Mouse (Mus musculus) MEL (cell line): ENCODE measurements around the gene Vasn. TPM values are rescaled to one million over a fixed set of nuclear protein-coding genes. Genes with fewer than 3 reads are reported as not detected.

Experiments used
- DNase-seq: peaks from one replicate; pipeline ENCODE4 v3.0.0; 2011; ENCODE audit warnings: low read depth, low spot score
- H3K27ac ChIP-seq: 2 replicates; pipeline ENCODE4 v1.5.1; 2012; ENCODE audit warnings: low read depth, mild to moderate bottlenecking, control low read depth, low read length, moderate library complexity; ENCODE audit not compliant: control insufficient read depth
- H3K27me3 ChIP-seq, 2 experiments: fragments of 150-350 bp in 1 of 2; sonication (generic) in 1 of 2; 2 replicates each; pipeline ENCODE4 v1.6.1; 2012; ENCODE audit warnings: low read length in 2 of 2, mild to moderate bottlenecking in 2 of 2, improper control_type of control experiment in 1 of 2, moderate library complexity in 1 of 2; ENCODE audit not compliant: insufficient read depth in 2 of 2, control insufficient read depth in 1 of 2
- H3K36me3 ChIP-seq, 2 experiments: 2 replicates each; pipeline ENCODE4 v1.6.1; 2012 to 2014; ENCODE audit warnings: low read length in 2 of 2, improper control_type of control experiment in 1 of 2, inconsistent platforms in 1 of 2, mild to moderate bottlenecking in 1 of 2; ENCODE audit not compliant: insufficient read depth in 2 of 2, control insufficient read depth in 1 of 2
- H3K4me1 ChIP-seq, 2 experiments: fragments of 150-350 bp in 1 of 2; sonication (generic) in 1 of 2; 2 replicates each; pipeline ENCODE4 v1.6.1; 2012; ENCODE audit warnings: low read length in 2 of 2, improper control_type of control experiment in 1 of 2, mild to moderate bottlenecking in 1 of 2; ENCODE audit not compliant: insufficient read depth in 2 of 2, control insufficient read depth in 1 of 2
- H3K4me3 ChIP-seq, 2 experiments: fragments of 150-350 bp in 1 of 2; sonication (generic) in 1 of 2; 2 replicates each; pipeline ENCODE4 v1.5.1; 2012; ENCODE audit warnings: low read depth in 2 of 2, low read length in 2 of 2, mild to moderate bottlenecking in 2 of 2, moderate library complexity in 2 of 2, control low read depth in 1 of 2, improper control_type of control experiment in 1 of 2; ENCODE audit not compliant: control insufficient read depth in 1 of 2, insufficient read depth in 1 of 2
- H3K79me2 ChIP-seq: 2 replicates; pipeline ENCODE4 v1.6.1; 2012; ENCODE audit warnings: mild to moderate bottlenecking, low read length, moderate library complexity; ENCODE audit not compliant: control insufficient read depth, poor library complexity, insufficient read depth
- H3K9ac ChIP-seq: 2 replicates; pipeline ENCODE4 v1.6.1; 2012; ENCODE audit warnings: low read depth, mild to moderate bottlenecking, control low read depth, low read length, moderate library complexity; ENCODE audit not compliant: control insufficient read depth, poor library complexity, severe bottlenecking
- H3K9me3 ChIP-seq: fragments of 150-350 bp; sonication (generic); replicated peaks from 2 replicates; pipeline ENCODE4 v1.6.1; 2012; ENCODE audit warnings: mild to moderate bottlenecking, low read length, improper control_type of control experiment, moderate library complexity; ENCODE audit not compliant: insufficient read depth
- CHD1 ChIP-seq: IDR thresholded peaks from 2 replicates; pipeline ENCODE4 v1.6.1; 2012; ENCODE audit warnings: low read depth, mild to moderate bottlenecking, inconsistent platforms, low read length, improper control_type of control experiment
- CTCF ChIP-seq, 3 experiments: IDR thresholded peaks in 2 of 3; conservative IDR thresholded peaks in 1 of 3; 2 replicates each; pipeline ENCODE4 v1.5.1; 2011 to 2012; ENCODE audit warnings: low read length in 3 of 3, low read depth in 2 of 3, mild to moderate bottlenecking in 2 of 3, improper control_type of control experiment in 1 of 3, inconsistent platforms in 1 of 3, mixed read lengths in 1 of 3, moderate library complexity in 1 of 3; ENCODE audit not compliant: control insufficient read depth in 1 of 3, insufficient read depth in 1 of 3, poor library complexity in 1 of 3, severe bottlenecking in 1 of 3
- ETS1 ChIP-seq: IDR thresholded peaks from 2 replicates; pipeline ENCODE4 v1.6.1; 2012; ENCODE audit warnings: low read depth, mild to moderate bottlenecking, inconsistent platforms, low read length, improper control_type of control experiment, moderate library complexity
- GABPA ChIP-seq: IDR thresholded peaks from 2 replicates; pipeline ENCODE4 v1.6.1; 2012; ENCODE audit warnings: low read depth, mild to moderate bottlenecking, inconsistent platforms, low read length, improper control_type of control experiment, moderate library complexity
- HCFC1 ChIP-seq: IDR thresholded peaks from 2 replicates; pipeline ENCODE4 v1.6.1; 2012; ENCODE audit warnings: low read depth, mild to moderate bottlenecking, inconsistent platforms, low read length, improper control_type of control experiment, moderate library complexity
- JUND ChIP-seq: IDR thresholded peaks from 2 replicates; pipeline ENCODE4 v1.6.1; 2011; ENCODE audit warnings: low read depth, mild to moderate bottlenecking, improper control_type of control experiment, low read length
- KAT2A ChIP-seq: conservative IDR thresholded peaks from 2 replicates; pipeline ENCODE4 v1.6.1; 2012; ENCODE audit warnings: low read depth, low read length, improper control_type of control experiment, inconsistent platforms
- MAFK ChIP-seq: IDR thresholded peaks from 2 replicates; pipeline ENCODE4 v1.6.1; 2011; ENCODE audit warnings: low read depth, mild to moderate bottlenecking, low read length, improper control_type of control experiment, borderline replicate concordance
- MAX ChIP-seq: IDR thresholded peaks from 2 replicates; pipeline ENCODE4 v1.6.1; 2011; ENCODE audit warnings: low read length, improper control_type of control experiment
- MAZ ChIP-seq: IDR thresholded peaks from 2 replicates; pipeline ENCODE4 v1.6.1; 2012; ENCODE audit warnings: low read depth, mild to moderate bottlenecking, inconsistent platforms, low read length, improper control_type of control experiment
- MXI1 ChIP-seq: IDR thresholded peaks from 2 replicates; pipeline ENCODE4 v1.6.1; 2011; ENCODE audit warnings: mild to moderate bottlenecking, low read depth, low read length, improper control_type of control experiment
- MYB ChIP-seq: IDR thresholded peaks from 2 replicates; pipeline ENCODE4 v1.6.1; 2011; ENCODE audit warnings: mild to moderate bottlenecking, low read depth, low read length, improper control_type of control experiment
- MYC ChIP-seq: IDR thresholded peaks from 2 replicates; pipeline ENCODE4 v1.6.1; 2011; ENCODE audit warnings: low read depth, mild to moderate bottlenecking, low read length, improper control_type of control experiment, moderate library complexity
- NRF1 ChIP-seq: IDR thresholded peaks from 2 replicates; pipeline ENCODE4 v1.6.1; 2014; ENCODE audit warnings: low read depth, mild to moderate bottlenecking, inconsistent platforms, low read length, improper control_type of control experiment, moderate library complexity; ENCODE audit not compliant: poor library complexity, insufficient read depth, severe bottlenecking
- POLR2AphosphoS5 ChIP-seq: IDR thresholded peaks from 2 replicates; pipeline ENCODE4 v1.6.1; 2012; ENCODE audit warnings: low read depth, borderline replicate concordance, mild to moderate bottlenecking, inconsistent platforms, low read length, moderate library complexity, mixed read lengths
- RCOR1 ChIP-seq: IDR thresholded peaks from 2 replicates; pipeline ENCODE4 v1.6.1; 2012; ENCODE audit warnings: low read depth, mild to moderate bottlenecking, inconsistent platforms, low read length, improper control_type of control experiment
- SIN3A ChIP-seq: IDR thresholded peaks from 2 replicates; pipeline ENCODE4 v1.6.1; 2012; ENCODE audit warnings: low read length, improper control_type of control experiment, inconsistent platforms
- SMC3 ChIP-seq: IDR thresholded peaks from 2 replicates; pipeline ENCODE4 v1.6.1; 2011; ENCODE audit warnings: low read depth, low read length, improper control_type of control experiment
- TAL1 ChIP-seq: IDR thresholded peaks from 2 replicates; pipeline ENCODE4 v1.6.1; 2012; ENCODE audit warnings: mild to moderate bottlenecking, inconsistent platforms, low read length, moderate library complexity, mixed read lengths
- TBP ChIP-seq: IDR thresholded peaks from 2 replicates; pipeline ENCODE4 v1.8.0; 2011; ENCODE audit warnings: low read depth, low read length, improper control_type of control experiment
- TCF12 ChIP-seq: IDR thresholded peaks from 2 replicates; pipeline ENCODE4 v1.6.1; 2014; ENCODE audit warnings: low read depth, mild to moderate bottlenecking, inconsistent platforms, low read length, improper control_type of control experiment, moderate library complexity
- UBTF ChIP-seq: IDR thresholded peaks from 2 replicates; pipeline ENCODE4 v1.6.1; 2012; ENCODE audit warnings: low read depth, mild to moderate bottlenecking, inconsistent platforms, low read length, improper control_type of control experiment, moderate library complexity, borderline replicate concordance; ENCODE audit not compliant: insufficient read depth
- USF1 ChIP-seq: IDR thresholded peaks from 2 replicates; pipeline ENCODE4 v1.6.1; 2014; ENCODE audit warnings: low read depth, mild to moderate bottlenecking, inconsistent platforms, low read length, improper control_type of control experiment, moderate library complexity
- USF2 ChIP-seq, 2 experiments: IDR thresholded peaks; 2 replicates each; pipeline ENCODE4 v1.6.1; 2011 to 2012; ENCODE audit warnings: improper control_type of control experiment in 2 of 2, low read length in 2 of 2, borderline replicate concordance in 1 of 2, inconsistent platforms in 1 of 2, low read depth in 1 of 2, mild to moderate bottlenecking in 1 of 2; ENCODE audit not compliant: insufficient read depth in 1 of 2
- ZC3H11A ChIP-seq: IDR thresholded peaks from 2 replicates; pipeline ENCODE4 v1.6.1; 2012; ENCODE audit warnings: low read depth, mild to moderate bottlenecking, inconsistent platforms, low read length, improper control_type of control experiment
- ZKSCAN1 ChIP-seq: IDR thresholded peaks from 2 replicates; pipeline ENCODE4 v1.6.1; 2012; ENCODE audit warnings: low read depth, mild to moderate bottlenecking, inconsistent platforms, low read length, improper control_type of control experiment, moderate library complexity
- ZNF384 ChIP-seq: IDR thresholded peaks from 2 replicates; pipeline ENCODE4 v1.6.1; 2012; ENCODE audit warnings: low read depth, mild to moderate bottlenecking, inconsistent platforms, low read length, improper control_type of control experiment
- polyA plus RNA-seq, 2 experiments: library from polyadenylated mRNA; stranded (reverse) in 1 of 2; unstranded in 1 of 2; fragments of >175 nt in 1 of 2; fragments of >200 nt in 1 of 2; gene quantifications; 2 replicates each; pipeline versions ENCODE4 v1.2.1 to v1.2.4; 2012; ENCODE audit warnings: low replicate concordance in 2 of 2, low read depth in 1 of 2; ENCODE audit not compliant: insufficient read length in 2 of 2, insufficient read depth in 1 of 2, missing spikeins in 1 of 2
- total RNA-seq: library from RNA; depleted of rRNA; stranded (reverse); fragments of 300-350 nt; gene quantifications from 2 replicates; pipeline ENCODE4 v1.2.3, GENCODE M21; 2012

Gene Vasn
- total and polyA plus RNA-seq, 3 experiments: 0.19 to 3.1 TPM; not detected in 1

DNA sequence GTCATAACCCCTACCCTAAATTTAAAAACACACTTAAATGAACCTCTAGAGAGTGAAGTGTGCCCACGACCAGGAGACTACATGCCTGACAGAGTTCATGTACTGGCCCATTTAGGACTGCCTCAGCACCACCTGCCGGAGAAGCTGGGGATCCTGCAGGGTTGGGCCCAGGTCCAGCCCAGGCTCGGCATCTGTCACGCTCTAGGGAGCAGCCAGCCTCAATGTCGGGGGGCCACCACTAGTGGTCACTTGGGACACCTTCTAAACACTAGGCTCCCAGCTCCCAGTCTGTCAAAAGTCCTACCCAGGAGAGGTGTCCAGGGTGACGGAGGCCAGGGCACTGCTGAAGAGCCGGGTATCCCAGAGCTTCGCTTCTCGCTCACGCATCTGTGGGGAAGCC, 15.0 kb downstream of the Vasn start:
- no peaks in the 10 kb centered on the region for H3K9me3 ChIP-seq
- TF ChIP-seq MAFK (no peak), MXI1 (no peak), SMC3 (no peak), HCFC1 (no peak), TAL1 (no peak), MAX (no peak), SIN3A (no peak), GABPA (no peak), POLR2AphosphoS5 (no peak), USF2 (IDR thresholded peaks at IDR 0.05; ENCODE audit: borderline replicate concordance in 1 of 2, insufficient read depth in 1 of 2, low read depth in 1 of 2, low read length in 2 of 2) (no peak), ZNF384 (no peak), ZKSCAN1 (no peak), TBP (no peak), UBTF (no peak), JUND (no peak)
- no peaks in the 10 kb centered on the region; a peak in 1 of 4 replicates for H3K36me3 ChIP-seq

DNA sequence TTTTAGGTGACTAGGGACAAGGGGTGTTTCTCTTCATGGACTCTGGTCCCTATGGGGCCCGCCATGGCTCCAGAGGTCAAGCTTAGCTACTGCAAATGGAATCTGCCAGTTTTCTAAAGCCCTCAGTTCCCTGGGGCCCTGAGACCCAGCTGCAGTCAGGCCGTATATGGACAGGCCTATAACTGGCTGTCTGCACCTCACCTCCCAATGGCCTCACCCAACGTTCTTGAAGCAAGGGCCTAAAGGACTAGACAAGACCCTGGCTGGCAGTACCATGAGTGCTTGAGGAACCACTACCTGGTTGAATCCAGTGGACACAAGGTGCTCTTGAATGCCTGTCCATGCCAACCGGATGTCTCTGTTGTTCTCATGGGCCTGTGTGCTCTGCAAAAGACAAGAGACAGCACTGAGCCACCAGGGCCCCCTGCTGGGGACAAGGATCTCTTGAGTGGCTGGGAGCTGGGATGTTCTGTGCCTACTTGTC, 15.6 kb downstream of the Vasn start:
- no peak overlapping the region for H3K27ac ChIP-seq
- H3K27me3 ChIP-seq: no peaks in the 10 kb centered on the region
- H3K36me3 ChIP-seq: peaks cover 0 to under 1% of the 10 kb centered on the region in 2 experiments; a peak in 1 of 4 replicates
- TF ChIP-seq POLR2AphosphoS5 (no peak), KAT2A (no peak), NRF1 (no peak), USF1 (no peak), ZKSCAN1 (no peak), CHD1 (no peak), ETS1 (no peak), TCF12 (no peak), ZC3H11A (no peak), MAX (no peak), CTCF (IDR thresholded peaks at IDR 0.05 in 2 of 3, conservative IDR thresholded peaks at IDR 0.05 in 1 of 3; ENCODE audit: control insufficient read depth in 1 of 3, insufficient read depth in 1 of 3, low read depth in 2 of 3, low read length in 3 of 3, poor library complexity in 1 of 3, severe bottlenecking in 1 of 3) (no peak), MYC (no peak), MYB (no peak), TBP (no peak), USF2 (IDR thresholded peaks at IDR 0.05; ENCODE audit: borderline replicate concordance in 1 of 2, insufficient read depth in 1 of 2, low read depth in 1 of 2, low read length in 2 of 2) (no peak), RCOR1 (no peak), ZNF384 (no peak), HCFC1 (no peak), MAZ (no peak)
- H3K9ac ChIP-seq: no peak overlapping the region
- no peaks in the 10 kb centered on the region for H3K4me1 ChIP-seq
- H3K9me3 ChIP-seq: no peaks in the 10 kb centered on the region
- no peaks in the 10 kb centered on the region for H3K79me2 ChIP-seq
- DNase-seq: no peak
- H3K4me3 ChIP-seq: no peak overlapping the region

More for the DNA sequence above, 15.0 kb downstream of the Vasn start:
- Histone ChIP-seq H3K79me2 (no peaks in the 10 kb centered on the region), H3K27ac (no peak overlapping the region), H3K4me1 (no peaks in the 10 kb centered on the region), H3K9ac (no peak overlapping the region), H3K27me3 (no peaks in the 10 kb centered on the region), H3K4me3 (no peak overlapping the region)
- DNase-seq: no peak
